Mouse (Mus musculus): ENCODE results near the gene Pde11a. TPM values are rescaled to one million over a fixed set of nuclear protein-coding genes. Genes with fewer than 3 reads are reported as not detected.
A peak's percentile ranks its signal among the peaks of the same experiment; 100 is the strongest.

The Pde11a gene
- total RNA-seq, 2 experiments from 2014 or later: 16.3 to 16.4 TPM

DNA sequence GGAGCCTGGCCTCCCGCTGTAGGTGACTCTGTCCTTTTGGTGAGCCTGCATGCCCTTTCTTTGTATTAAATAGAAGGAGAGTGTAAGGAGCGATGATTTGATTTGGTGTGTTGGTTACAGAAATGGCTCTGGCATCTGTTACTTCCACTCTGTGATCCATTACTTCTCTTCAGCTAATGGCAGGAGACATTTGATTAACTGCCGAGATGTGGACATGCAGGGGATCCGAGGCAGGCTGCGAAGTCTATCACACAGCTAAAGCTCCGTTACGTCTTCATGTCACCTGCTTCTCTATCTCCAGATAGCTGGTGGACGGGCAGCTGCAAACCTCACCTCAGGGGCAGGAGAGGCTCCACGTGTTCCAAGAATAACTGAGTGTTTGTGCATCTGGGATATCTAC is 364.4 kb downstream of the Pde11a start:
- no peak for DNase-seq (ENCODE audit: low spot score in 2 of 2)
- TF ChIP-seq CTCF (conservative IDR thresholded peaks at IDR 0.05): no peak
- Histone ChIP-seq H3K4me3 (no peak overlapping the region), H3K27ac (no peak overlapping the region)

DNA sequence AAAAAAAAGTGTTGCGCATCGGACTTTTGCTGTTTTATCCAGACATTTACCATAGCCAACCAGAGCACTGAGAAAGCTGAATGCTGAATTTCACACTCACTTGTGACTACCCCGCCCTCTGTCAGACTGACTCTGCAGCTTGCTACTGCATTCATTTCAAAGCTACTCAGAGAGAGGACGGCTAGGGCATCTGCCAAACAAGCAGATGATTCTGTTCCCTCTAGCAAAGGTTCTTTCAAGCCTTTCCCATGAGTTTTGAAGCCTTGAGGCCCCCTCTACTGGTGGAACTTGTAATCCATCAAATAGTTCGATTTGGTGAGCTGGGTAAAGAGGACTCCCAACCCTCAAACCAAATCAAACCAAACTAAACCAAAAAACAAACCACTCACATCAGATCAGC is 373.6 kb downstream of the Pde11a start:
- Histone ChIP-seq H3K4me3 (peak overlapping the region; percentile 47), H3K27ac (peak overlapping the region; percentile 50)
- peak; percentile 80 for TF ChIP-seq CTCF (conservative IDR thresholded peaks at IDR 0.05)
- peak; percentile 83 to 88 for DNase-seq (ENCODE audit: low spot score in 2 of 2)

DNA sequence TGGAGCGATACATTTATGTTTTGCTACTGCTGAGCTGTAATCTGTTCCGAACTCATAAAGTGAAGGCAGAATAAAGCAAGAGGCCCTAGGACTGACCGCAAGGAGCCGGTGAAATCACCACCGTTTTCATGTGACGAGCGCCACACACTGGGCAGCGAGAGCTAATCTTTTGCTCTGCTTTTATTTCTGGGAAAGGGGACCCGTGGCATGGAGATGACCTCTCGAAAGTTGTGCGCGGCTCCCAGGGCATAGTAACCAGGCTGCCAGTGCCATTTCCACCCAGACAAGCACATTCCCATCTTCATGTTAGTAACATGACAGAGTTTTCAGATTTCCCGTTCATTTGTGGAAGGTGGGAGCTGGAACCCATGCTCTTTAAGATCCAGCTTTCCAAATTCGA is 374.1 kb downstream of the Pde11a start:
- peak overlapping the region; percentile 50 for H3K27ac ChIP-seq
- peak in 1 of 2 experiments; percentile 31 for DNase-seq (ENCODE audit: low spot score in 2 of 2)
- H3K4me3 ChIP-seq: peak overlapping the region; percentile 47
- TF ChIP-seq CTCF (conservative IDR thresholded peaks at IDR 0.05): peak; percentile 71

DNA sequence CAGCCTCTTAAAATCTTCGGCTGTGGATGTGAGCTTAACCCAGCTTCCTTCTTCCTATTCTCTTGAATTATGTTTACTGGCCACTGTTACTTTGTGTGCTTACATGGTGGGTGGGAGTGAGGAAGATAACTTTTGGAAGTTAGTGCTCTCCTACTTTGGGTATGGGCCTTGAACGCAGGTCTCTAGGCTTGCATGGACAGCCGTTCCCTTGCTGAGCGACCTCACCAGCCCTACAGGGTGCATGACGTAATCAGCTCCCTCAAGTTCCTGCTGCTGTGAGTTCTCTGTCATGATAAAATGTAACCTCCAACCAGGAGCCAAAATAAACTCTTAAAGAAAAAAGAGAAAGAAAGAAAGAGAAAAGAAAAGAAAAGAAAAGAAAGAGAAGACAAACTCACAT is 374.5 kb downstream of the Pde11a start:
- H3K4me3 ChIP-seq: peak overlapping the region; percentile 47
- H3K27ac ChIP-seq: peak overlapping the region; percentile 50
- no peak for TF ChIP-seq CTCF (conservative IDR thresholded peaks at IDR 0.05)
- no peak for DNase-seq (ENCODE audit: low spot score in 2 of 2)

DNA sequence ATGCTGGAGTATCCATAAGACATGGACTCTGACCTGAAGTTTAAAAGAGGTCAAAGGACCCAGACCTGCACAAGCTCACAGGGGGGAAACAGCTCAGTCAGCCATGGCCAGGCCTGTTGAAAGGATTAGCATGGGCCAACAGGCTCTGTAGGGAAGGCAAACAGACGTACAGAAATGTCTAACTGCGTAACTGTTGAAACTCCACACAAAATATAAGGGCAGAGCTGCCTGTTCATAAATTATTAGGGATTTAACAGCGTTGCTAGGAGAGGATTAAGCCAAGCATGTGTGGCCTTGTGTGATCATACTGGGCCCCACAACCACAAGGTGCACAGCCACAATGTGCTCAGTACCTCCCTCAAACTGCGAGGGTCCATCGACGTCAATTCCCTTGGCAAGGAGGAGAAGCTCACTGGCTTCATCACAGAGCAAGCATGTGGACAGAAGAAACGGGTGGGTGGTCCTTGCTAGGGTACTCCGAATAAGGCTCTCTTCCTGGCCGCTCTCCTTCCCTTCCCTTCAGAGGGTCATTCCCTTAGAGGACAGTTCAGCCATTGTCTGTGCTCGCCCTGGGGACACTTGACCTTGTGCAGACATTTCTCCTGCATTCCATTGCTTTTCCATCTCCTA is 375.2 kb downstream of the Pde11a start:
- Histone ChIP-seq H3K27ac (no peak overlapping the region), H3K4me3 (no peak overlapping the region)
- DNase-seq (ENCODE audit: low spot score in 2 of 2): no peak
- no peak for TF ChIP-seq CTCF (conservative IDR thresholded peaks at IDR 0.05)

DNA sequence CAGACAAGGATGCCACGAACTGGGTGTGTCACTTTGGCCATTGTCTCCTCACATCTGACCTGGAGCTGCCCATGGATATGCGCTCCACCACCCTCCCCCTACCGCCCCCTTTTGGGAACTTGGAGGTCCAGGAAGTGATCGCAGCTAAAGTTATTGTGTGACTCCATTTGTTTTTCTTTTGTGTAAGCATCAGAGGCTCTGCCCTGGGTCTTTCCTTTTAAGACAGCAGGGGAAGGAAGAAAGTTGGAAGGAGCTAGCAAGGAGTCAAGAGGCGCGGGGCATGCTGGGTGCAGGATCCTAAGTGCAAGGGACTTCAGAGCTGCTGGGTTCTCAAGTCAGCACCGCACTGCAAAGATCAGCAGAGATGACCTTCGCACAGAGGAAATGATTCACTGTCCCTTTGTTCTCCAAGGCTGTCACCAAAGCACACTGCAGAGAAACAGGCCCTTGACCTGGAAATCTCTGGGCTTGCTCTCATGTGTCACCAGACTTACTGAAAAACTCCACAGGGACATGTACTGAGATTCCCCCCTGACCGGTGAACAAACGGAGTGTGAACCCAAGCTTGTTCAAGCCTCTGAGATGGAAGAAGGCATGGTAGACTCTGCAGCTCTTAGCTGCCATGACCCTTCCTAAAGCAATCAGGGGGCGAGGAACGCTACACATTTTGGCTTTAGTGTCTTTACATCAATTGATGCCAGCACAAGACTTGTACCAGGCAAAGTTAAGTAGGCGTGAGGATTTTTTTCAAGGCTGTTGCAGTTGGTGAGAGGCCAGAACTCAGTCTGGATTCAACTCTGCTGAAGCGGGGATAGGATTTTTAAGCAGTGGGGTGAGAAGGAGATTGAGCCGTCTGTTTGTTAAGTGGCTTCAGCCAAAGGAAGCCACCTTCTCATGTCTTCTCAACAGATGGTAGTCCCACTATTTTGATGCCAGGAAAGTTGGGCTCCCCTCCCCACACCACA is 377.9 kb downstream of the Pde11a start:
- Histone ChIP-seq H3K27ac (no peak overlapping the region), H3K4me3 (no peak overlapping the region)
- peak in 1 of 2 experiments; percentile 18 for DNase-seq (ENCODE audit: low spot score in 2 of 2)
- TF ChIP-seq CTCF (conservative IDR thresholded peaks at IDR 0.05): no peak

DNA sequence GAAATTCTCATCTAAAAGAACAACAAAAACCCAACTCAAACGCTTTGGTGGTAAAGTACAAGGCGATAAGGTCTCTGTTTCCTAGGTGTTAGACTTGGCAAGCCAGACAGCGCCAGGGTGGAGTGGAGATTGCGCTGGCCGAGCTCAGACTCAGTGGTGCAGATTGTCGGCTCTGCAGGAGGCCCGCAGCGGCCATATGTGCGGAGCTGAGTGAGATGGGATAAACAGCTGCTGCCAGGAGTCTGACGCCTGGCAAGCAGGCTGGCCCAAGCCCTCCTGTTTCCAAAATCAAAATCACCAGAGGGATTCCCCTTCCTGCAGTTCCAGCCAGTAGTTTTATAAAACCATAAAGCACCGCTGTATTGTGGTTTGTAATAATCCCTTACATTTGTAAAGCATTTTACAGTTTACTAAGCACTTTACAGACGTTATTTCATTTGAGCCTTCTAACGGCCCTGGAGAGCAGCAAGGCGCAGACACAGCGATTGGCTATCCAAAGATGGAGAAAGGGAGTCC is 378.7 kb downstream of the Pde11a start:
- TF ChIP-seq CTCF (conservative IDR thresholded peaks at IDR 0.05): no peak
- no peak overlapping the region for H3K4me3 ChIP-seq
- DNase-seq (ENCODE audit: low spot score in 2 of 2): no peak
- H3K27ac ChIP-seq: no peak overlapping the region

DNA sequence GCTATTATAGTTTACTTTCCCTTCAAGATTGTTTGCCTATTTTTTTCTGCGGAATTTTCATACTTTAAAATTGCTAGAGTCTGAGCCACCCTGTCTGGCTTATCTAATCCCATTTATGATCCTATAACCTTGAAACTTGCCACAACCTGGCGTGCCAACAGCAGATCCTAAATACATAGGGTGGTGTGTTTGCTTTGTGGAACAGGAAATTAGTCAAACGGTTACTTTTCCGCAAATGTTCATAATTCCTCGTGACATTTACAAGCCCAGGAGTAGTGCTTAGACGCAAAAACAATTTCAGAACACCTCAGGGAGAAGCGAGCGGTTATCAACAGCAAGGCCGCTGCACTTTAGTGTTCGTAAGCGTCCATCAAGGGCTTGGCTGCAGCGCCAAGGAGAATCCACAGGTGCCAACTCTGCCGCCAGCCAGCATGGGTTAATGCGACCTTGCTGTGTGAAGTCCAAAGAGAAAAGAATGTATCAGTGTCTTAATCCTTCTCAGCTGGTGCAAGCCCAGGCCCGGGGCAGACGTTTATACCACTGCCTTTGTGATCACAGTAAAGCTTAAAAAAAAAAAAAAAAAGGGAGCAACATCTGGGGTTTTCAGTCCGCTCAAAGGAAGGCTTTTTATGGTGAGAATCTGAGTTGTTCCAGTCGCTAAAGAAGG is 379.3 kb downstream of the Pde11a start:
- TF ChIP-seq CTCF (conservative IDR thresholded peaks at IDR 0.05): no peak
- Histone ChIP-seq H3K4me3 (no peak overlapping the region), H3K27ac (no peak overlapping the region)
- DNase-seq (ENCODE audit: low spot score in 2 of 2): no peak

DNA sequence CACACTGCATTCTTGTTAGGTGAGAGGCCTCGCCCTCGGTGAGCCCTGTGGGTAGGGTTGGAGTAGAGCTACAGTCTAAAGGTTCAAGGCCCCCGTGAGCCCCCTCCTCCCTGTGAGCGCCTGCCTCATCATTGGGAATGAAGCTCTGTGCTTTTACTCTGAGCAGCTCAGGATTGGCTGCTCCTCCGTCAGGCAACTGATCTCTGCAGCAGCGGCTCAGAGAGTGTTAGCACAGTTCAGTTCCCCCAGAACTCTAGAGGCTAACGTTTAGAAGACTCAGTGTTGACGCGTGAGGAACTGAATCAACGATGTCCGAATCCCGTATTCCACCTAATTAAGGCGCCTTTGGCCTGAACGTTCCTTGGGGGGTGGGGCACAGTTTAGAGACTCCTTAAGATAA is 382.9 kb downstream of the Pde11a start:
- no peak for TF ChIP-seq CTCF (conservative IDR thresholded peaks at IDR 0.05)
- no peak overlapping the region for H3K4me3 ChIP-seq
- DNase-seq (ENCODE audit: low spot score in 2 of 2): no peak

DNA sequence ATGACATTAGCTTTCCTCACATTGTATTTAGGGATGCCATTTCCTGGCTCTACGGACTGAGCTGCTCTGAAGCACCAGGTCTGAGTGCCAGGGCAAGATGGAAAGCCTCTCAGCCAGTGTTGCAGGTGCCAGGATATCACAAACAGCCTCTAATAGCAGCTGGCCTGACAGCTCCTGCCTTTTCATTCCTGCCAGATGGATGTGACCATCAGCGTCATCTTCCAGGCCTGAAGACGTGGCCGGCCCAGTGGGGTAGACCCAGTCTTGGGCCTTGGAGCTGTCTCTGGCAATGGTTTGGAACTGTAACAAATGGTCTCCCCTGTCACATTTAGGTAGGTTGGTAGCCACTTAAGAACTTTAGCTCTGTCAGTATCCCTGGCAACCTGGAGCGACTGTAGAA is 385.3 kb downstream of the Pde11a start:
- Histone ChIP-seq H3K4me3 (no peak overlapping the region), H3K27ac (no peak overlapping the region)
- no peak for TF ChIP-seq CTCF (conservative IDR thresholded peaks at IDR 0.05)
- DNase-seq (ENCODE audit: low spot score in 2 of 2): no peak

More for the DNA sequence above, 382.9 kb downstream of the Pde11a start:
- no peak overlapping the region for H3K27ac ChIP-seq

DNA sequence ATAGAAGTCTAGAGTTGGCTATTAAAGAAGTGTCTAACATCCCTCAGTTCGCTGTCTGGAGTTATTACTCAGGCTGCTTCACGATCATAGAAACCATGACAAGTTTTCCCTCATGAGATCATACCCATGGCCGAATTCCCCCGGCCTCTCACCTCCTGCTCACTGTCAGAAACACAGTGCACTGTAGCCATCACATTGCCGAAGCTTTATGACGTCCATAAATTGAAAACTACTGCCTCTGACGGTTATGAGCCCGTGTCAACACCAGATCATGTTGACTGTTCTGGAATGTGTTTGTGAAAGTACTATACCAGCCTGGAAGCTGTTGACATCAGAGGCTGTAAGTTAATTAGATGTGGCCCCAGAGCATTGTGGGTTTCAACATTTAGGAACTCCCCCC is 387.9 kb downstream of the Pde11a start:
- Histone ChIP-seq H3K27ac (no peak overlapping the region), H3K4me3 (no peak overlapping the region)
- TF ChIP-seq CTCF (conservative IDR thresholded peaks at IDR 0.05): no peak
- DNase-seq (ENCODE audit: low spot score in 2 of 2): no peak

Small RNA genes lying within 50 kb of the gene (microRNA-seq; reads per million reads assigned to microRNA genes)
- gene Gm44337: 0 reads per million in 2 experiments

Other genes starting within 250 kb of the Pde11a start
- not detected for gene Cyct, start 21.7 kb upstream of the Pde11a start, total RNA-seq (2021)
- gene Rbm45, start 31.2 kb upstream of the Pde11a start, total RNA-seq (2021): 10 to 100 TPM; 43.9 to 44.0 TPM
- gene Osbpl6, start 67.7 kb upstream of the Pde11a start, total RNA-seq (2021): 10 to 100 TPM; 59.0 to 63.3 TPM